Mouse (Mus musculus): ENCODE results near the gene Mindy4.

The Mindy4 gene

GRCm38 (mm10) chr6:55338934-55339825, 136.0 kb downstream of the Mindy4 start:
- DNase-seq (ENCODE audit: low read depth, low spot score): no peak

DNA sequence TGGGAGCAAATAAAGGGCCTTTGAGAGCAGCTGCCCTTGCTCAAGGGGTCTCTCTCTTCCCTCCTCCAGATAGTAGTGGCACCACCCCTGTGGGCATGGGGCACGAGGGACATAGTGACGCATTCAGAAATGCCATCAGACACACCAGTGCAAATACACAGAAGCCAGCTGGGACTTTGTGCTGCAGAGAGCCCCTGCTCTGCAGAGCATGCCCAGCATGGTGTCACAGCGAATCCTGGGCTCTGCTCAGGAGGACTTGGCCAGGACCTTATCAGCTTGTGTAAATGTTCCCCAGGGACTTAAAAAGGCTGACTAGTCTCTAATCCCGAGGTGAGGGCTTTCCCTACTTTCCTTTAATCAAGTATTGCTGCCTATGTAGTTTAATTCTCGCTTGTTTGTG, 138.5 kb downstream of the Mindy4 start:
- no peak for DNase-seq (ENCODE audit: low read depth, low spot score)

DNA sequence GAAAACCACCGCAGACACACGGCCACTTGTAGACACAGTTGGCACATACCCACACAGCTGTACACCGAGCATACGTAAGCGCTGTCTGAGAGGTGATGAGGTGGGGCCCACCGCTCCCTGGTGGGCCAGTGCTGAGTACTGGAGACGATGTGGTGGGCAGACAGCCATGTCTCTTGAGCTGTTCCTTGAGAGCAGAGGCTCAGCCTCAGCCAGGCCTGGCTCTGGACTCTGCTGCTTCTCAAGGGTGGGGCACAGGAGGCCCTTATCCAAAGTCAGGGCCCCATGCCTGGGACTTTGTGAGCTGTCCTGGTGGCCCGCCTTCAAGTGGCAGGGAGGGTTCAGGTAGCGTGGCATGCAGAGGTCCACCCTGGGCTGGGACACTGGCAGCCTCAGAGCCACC, 139.1 kb downstream of the Mindy4 start:
- no peak for DNase-seq (ENCODE audit: low read depth, low spot score)

- DNase-seq (ENCODE audit: low read depth, low spot score): no peak
Measured at GRCm38 (mm10) chr6:55343446-55343845, 140.3 kb downstream of the Mindy4 start.

DNA sequence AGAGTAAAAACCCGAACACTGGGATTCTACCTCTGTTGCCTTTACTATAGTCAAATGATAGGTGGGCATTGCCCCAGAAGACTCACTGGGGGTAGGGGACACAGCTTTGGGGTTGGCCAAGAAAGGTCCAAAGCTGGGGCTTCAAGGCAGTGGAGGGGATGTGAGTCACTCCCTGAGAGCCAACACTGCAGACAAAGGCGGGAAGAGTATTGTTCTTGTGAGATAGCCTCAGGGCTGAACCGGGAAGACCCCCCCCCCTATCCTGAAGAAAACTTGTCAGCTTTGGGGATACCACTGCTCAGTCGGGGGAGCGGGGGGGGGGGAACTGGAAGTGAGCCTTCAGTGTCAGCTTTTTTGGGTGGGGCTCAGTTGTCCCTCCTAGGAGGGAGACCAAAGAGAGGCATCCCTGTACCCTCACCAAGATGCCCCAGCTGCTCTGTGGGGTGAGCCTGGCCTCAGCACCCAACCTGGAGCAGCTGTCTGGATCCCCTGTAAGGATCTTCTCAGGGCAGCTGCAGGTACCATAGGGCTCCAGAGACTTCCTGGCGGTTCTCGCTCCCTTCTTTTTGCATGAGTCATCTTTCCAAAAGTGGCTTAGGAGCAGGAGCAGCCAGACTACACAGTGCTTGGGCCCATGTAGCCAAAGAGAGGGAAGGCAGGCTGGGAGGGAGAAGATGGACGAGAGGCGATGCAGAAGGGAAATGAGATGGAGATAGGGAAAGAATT, 141.3 kb downstream of the Mindy4 start:
- no peak for DNase-seq (ENCODE audit: low read depth, low spot score)

GRCm38 (mm10) chr6:55345264-55345663, 142.1 kb downstream of the Mindy4 start:
- no peak for DNase-seq (ENCODE audit: low read depth, low spot score)

DNA sequence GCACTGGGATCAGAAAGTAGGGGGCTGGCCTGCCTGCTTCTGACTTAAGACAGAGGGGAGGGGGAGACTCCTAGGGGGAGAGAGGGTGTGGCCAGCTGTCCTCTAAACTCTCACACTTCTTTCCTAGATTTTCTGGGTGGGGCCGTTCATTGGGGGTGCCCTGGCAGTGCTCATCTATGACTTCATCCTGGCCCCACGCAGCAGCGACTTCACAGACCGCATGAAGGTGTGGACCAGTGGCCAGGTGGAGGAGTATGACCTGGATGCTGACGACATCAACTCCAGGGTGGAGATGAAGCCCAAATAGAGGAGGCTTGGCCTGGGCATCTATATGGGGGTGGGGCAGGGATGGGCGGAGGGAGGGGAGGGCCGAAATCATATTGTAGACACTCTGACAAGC, 143.3 kb downstream of the Mindy4 start:
- DNase-seq (ENCODE audit: low read depth, low spot score): no peak

- no peak for DNase-seq (ENCODE audit: low read depth, low spot score)
Measured at GRCm38 (mm10) chr6:55347711-55348571, 144.8 kb downstream of the Mindy4 start.

DNA sequence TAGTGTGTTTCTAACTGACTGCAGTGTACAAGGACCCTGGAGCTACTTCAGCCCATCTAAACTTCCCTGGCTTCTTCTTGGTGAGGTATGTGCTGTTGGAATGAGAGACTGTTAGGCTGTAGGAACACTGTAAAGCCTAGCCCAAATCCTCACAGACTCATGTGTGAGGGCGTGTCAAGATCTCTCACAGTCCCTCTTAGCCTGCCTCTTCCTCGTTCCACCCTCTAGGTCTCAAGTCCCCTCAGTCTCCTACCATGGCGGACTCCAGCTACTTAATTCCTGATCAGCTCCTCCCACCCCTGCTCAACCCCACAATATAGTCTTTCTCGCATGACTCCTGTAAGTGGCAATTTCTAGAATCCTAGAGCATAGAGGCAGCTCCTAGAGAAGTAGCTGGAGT, 146.0 kb downstream of the Mindy4 start:
- no peak for DNase-seq (ENCODE audit: low read depth, low spot score)

- DNase-seq (ENCODE audit: low read depth, low spot score): no peak
Measured at GRCm38 (mm10) chr6:55350383-55350952, 147.3 kb downstream of the Mindy4 start.

- no peak for DNase-seq (ENCODE audit: low read depth, low spot score)
Measured at GRCm38 (mm10) chr6:55351712-55352111, 148.5 kb downstream of the Mindy4 start.

DNA sequence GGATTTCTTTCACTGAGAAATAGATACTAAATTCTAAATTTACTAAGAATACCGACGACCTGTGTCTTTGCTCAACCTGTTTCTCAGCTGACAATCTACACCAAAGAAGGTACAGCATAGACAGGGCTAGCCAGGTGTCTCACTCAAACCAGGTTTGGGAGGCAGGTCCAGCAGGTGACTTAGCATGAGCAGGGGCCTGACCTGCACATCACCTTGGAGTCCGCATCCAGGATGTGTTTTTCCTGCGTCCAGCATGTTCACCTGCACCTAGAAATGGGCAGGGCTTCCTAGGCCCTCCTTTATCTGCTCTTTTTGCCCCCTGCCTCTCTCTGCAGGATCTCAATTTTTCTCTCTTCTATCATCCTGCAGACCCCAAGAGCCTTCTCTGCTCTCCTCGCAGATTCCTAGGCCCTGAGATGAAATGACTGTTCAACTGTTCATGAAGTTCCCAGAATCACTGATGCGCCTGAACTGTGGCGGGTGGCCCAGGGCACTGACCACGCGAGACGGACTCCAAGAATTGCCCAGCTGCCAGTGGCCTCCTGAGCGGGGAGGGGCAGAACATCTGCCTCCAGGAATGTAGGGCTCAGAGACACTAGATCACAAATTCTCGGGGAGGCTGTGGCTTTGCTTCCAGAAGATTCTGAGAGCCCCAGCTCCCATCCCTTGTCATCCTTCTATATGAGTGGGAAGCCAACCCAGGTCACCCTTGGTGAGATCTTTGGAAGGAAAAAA, 150.7 kb downstream of the Mindy4 start:
- DNase-seq (ENCODE audit: low read depth, low spot score): no peak

DNA sequence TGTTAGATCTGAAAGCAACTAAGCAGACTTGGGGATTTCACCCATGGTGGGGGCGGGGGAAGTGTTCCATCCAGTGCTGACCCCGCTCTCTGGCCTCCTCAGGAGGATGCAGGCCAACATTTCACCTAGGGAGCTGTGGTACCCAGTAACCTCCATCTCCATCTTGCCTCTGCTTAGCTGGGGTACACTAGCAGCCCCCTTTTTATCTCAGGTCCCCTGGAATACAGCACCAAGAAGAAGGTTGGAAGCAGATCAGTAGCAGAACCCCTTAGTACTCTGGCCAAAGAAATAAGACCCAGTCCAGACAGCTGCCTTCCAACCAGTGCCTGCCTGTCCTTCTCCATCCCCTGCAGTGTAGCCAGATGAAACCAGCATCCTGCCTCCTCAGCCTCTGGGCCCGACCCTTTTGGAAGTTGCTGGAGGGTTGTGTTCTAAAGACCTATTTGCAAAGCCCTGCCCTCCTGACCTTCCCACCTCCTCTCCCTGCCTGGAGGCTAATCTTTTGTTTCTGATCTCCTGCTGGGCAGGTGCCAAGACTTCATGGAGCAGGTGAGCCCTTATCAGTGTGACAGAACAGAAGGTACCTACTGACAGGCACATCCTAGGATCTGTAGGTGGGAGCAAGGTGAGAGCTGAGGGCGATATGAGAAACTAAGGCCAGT, 151.4 kb downstream of the Mindy4 start:
- DNase-seq (ENCODE audit: low read depth, low spot score): no peak

- no peak for DNase-seq (ENCODE audit: low read depth, low spot score)
Measured at GRCm38 (mm10) chr6:55355575-55355974, 152.4 kb downstream of the Mindy4 start.

DNA sequence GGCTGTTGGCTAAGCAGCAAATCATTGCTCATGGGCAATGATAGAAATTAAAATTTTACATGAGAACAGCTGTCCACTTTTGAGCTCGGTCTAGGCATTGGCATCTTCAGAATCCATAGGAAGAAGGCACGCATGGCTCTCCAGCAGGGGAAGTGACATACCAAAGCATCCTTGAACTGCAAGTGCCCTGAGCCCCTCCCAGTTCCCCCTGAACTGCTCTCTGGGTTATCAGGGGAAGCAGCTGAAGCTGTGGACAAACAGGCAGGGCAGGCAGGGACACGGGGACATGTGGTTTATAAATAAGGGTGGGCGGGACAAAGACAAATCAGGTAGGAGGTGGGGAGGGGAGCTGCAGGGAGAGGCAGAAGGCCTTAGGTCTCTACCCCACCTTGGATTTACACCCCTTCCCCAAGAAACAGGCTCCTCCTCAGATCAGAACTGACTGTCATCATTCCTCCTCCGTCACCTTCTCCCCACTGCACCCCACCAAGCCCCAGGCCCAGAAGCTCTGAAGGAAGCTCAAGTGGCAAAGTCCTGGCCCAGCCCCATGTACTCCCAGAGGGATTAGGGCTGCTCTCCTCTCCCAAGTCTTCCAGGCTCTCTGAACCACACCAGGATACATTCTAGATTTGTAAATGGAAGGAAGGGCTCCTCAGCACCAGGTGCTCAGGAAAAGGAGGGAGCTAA, 153.0 kb downstream of the Mindy4 start:
- no peak for DNase-seq (ENCODE audit: low read depth, low spot score)

DNA sequence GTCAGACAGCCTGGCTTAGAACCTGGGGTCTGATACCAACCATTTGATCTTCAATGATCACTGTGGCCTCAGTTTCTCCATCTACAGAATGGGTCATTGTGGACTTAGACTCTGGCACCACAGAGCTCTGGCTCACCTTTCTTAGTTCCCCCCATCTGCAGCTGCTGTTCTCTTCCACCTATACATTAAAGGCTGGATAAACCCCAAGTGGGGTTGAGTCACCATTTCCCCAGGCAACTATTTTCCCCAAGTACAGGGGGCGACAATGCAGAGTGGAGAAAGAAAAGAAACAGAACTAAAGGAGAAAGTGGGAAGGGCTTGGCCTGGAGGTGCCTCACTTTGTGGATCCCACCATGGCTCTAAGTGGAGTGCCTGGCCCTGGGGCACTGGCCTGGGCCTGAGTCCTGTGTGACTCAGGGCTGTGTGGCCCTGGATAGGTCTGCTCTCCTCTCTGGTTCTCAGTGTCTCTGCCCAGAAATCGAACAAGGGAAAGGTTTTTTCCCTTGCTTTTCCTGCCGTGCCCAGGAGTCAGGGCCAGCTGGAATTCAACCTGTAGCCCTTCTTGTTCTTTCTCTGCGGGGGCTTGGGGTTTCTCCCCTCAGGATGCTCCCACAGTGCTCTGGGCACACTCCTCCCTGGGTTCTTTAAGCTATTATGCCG, 153.9 kb downstream of the Mindy4 start:
- DNase-seq (ENCODE audit: low read depth, low spot score): no peak

GRCm38 (mm10) chr6:55357636-55358031, 154.5 kb downstream of the Mindy4 start:
- no peak for DNase-seq (ENCODE audit: low read depth, low spot score)

GRCm38 (mm10) chr6:55358731-55359143, 155.6 kb downstream of the Mindy4 start:
- DNase-seq (ENCODE audit: low read depth, low spot score): peak; percentile 2

- no peak for DNase-seq (ENCODE audit: low read depth, low spot score)
Measured at GRCm38 (mm10) chr6:55362663-55363062, 159.5 kb downstream of the Mindy4 start.

Data from telencephalon, adult 2 months (tissue).